Mouse (Mus musculus) liver, adult 2 months (tissue): ENCODE results near the gene Slc9a3r2.

ENCODE experiments used
- CTCF ChIP-seq: fragments of 200-500 bp; IDR thresholded peaks from 2 replicates; pipeline ENCODE4 v1.5.1; 2011; ENCODE audit warnings: low read depth, low read length, control low read depth
- POLR2A ChIP-seq: fragments of 200-500 bp; IDR thresholded peaks from 2 replicates; pipeline ENCODE4 v1.6.1; 2011; ENCODE audit warnings: low read length, control low read depth; ENCODE audit not compliant: insufficient read depth; ENCODE audit errors: extremely low read depth

DNA sequence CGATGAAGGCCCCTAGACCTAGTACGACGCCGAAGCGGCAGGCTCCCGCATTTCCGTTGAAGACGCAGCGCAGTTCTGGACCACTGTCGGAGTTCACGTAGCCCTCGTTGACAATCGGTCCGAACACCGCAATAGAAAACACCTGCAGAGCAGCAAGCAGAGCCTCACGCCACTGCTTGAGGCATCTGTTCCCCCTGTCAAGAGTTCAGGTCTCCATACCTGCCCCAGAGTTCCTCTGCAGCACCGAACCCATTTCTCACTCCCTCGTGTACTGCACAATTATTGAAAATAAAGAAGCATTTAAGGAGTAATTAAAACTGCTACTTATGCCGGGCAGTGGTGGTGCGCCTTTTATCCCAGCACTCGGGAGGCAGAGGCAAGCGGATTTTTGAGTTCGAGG is 37.5 kb upstream of the Slc9a3r2 start:
- TF ChIP-seq CTCF, result no peak
- TF ChIP-seq POLR2A, result no peak
